Mouse (Mus musculus) bone marrow, adult 2 months (tissue): Measurements from ENCODE around the gene Pax2.

Source experiments
- CTCF ChIP-seq: fragments of 200-500 bp; IDR thresholded peaks from 2 replicates; pipeline ENCODE4 v1.5.1; 2011; ENCODE audit warnings: low read length, control low read depth; ENCODE audit not compliant: control insufficient read depth, insufficient read depth
- POLR2A ChIP-seq: fragments of 200-500 bp; IDR thresholded peaks from 2 replicates; pipeline ENCODE4 v1.6.1; 2011; ENCODE audit warnings: low read depth, mild to moderate bottlenecking, control low read depth, low read length, borderline replicate concordance; ENCODE audit not compliant: control insufficient read depth

DNA sequence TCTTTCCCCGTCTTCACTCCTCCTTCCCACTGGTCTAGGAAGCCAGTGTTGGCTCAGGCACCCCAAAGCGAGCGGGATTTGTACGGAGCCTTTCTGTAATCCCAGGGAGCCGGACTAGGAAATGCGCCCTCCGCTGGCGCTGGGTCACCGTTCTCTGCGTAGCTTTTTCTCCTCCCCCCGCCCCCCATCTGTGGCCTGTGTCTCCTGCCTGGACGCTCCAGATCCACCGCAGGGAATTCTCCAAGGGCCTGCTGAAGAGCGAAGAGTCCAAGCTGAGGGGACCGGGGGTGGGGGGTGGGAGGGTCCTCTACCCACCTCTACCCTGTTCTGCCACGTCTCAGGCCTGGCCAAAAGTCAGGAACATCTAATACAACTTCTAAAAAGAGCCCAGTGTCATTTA lies 15.5 kb upstream of the Pax2 start:
- no peak for TF ChIP-seq CTCF
- TF ChIP-seq POLR2A, result no peak
